7 mouse cellular contexts compared by ENCODE assay signal in genomic region chr17:12880178-12880577, GRCm38 (mm10). TPM values are rescaled to one million over a fixed set of nuclear protein-coding genes. Genes with fewer than 3 reads are reported as not detected.
DNase-seq lines count a peak whose midpoint lies in the region; ATAC-seq lines count a peak whose summit lies in the region.

No protein-coding gene starts in this region.

- no peaks in the 10 kb centered on the region for H3K4me1 ChIP-seq in embryonic facial prominence, embryonic 11.5 days (ENCODE audit: control insufficient read depth, insufficient read depth, low read length)
- H3K4me1 ChIP-seq in limb, embryonic 10.5 days, result no peaks in the 10 kb centered on the region
- 0 out of 2 replicates have a peak, but pooled peaks cover 2% of the 10 kb centered on the region for H3K4me1 ChIP-seq in midbrain, embryonic 13.5 days (replicated peaks)

- no peaks in the 10 kb centered on the region for H3K27me3 ChIP-seq in embryonic facial prominence, embryonic 11.5 days (ENCODE audit: control insufficient read depth, insufficient read depth, low read length)
- H3K27me3 ChIP-seq in limb, embryonic 10.5 days (ENCODE audit: low read depth, poor library complexity, severe bottlenecking), result 0 out of 2 replicates have a peak, but pooled peaks cover 4% of the 10 kb centered on the region
- H3K27me3 ChIP-seq in midbrain, embryonic 13.5 days, result peaks cover 4% of the 10 kb centered on the region; the same call in 1 of the 2 replicates

- no peak overlapping the region for H3K27ac ChIP-seq in embryonic facial prominence, embryonic 11.5 days (replicated peaks; ENCODE audit: low read depth, low read length)
- no peak overlapping the region for H3K27ac ChIP-seq in limb, embryonic 10.5 days
- H3K27ac ChIP-seq in midbrain, embryonic 13.5 days, result no peak overlapping the region

- no peaks in the 10 kb centered on the region for H3K9me3 ChIP-seq in embryonic facial prominence, embryonic 11.5 days (replicated peaks; ENCODE audit: control insufficient read depth, low read length)
- H3K9me3 ChIP-seq in limb, embryonic 10.5 days (replicated peaks), result no peaks in the 10 kb centered on the region
- no peaks in the 10 kb centered on the region for H3K9me3 ChIP-seq in midbrain, embryonic 13.5 days

- DNase-seq in adrenal gland, postnatal 14 days, result peak; percentile 86
- peak; percentile 95 for DNase-seq in embryonic facial prominence, embryonic 11.5 days (ENCODE audit: low spot score)
- DNase-seq in heart, adult 18-20 months, result peak; percentile 79 to 90
- DNase-seq in kidney, adult 18-20 months, result peak; percentile 88
- DNase-seq in limb, embryonic 10.5 days (ENCODE audit: low spot score), result peak; percentile 81
- peak; percentile 46 for DNase-seq in spleen, adult 12 weeks (ENCODE audit: low spot score)

- 0 out of 2 replicates have a peak, but pooled peaks have one; percentile 46 for ATAC-seq in embryonic facial prominence, embryonic 11.5 days (replicated peaks; ENCODE audit: insufficient number of reproducible peaks, low FRiP score, low TSS enrichment, low read depth)
- ATAC-seq in midbrain, embryonic 13.5 days, result peak; percentile 70; the same call in 1 of the 2 replicates

- H3K4me2 ChIP-seq in embryonic facial prominence, embryonic 11.5 days (ENCODE audit: low read depth, low read length), result 0 out of 2 replicates have a peak overlapping the region, but pooled peaks have one; percentile 13
- H3K4me2 ChIP-seq in midbrain, embryonic 13.5 days (replicated peaks), result peak overlapping the region; percentile 22

- H3K4me3 ChIP-seq in embryonic facial prominence, embryonic 11.5 days (ENCODE audit: low read depth, low read length), result no peak overlapping the region
- 0 out of 2 replicates have a peak overlapping the region, but pooled peaks have one; percentile 9 for H3K4me3 ChIP-seq in limb, embryonic 10.5 days
- H3K4me3 ChIP-seq in midbrain, embryonic 13.5 days (replicated peaks), result no peak overlapping the region

- WGBS in embryonic facial prominence, embryonic 11.5 days, result 5% methylated on average over 14 of the region's 14 CpGs
- WGBS in limb, embryonic 10.5 days, result 7% methylated on average over 14 of the region's 14 CpGs
- WGBS in midbrain, embryonic 13.5 days, result 4% methylated on average over 14 of the region's 14 CpGs

- no peak overlapping the region for H3K9ac ChIP-seq in embryonic facial prominence, embryonic 11.5 days (replicated peaks; ENCODE audit: low read length)
- no peak overlapping the region; the same call in 1 of the 2 replicates for H3K9ac ChIP-seq in midbrain, embryonic 13.5 days (replicated peaks)

- H3K36me3 ChIP-seq in embryonic facial prominence, embryonic 11.5 days (replicated peaks; ENCODE audit: control insufficient read depth, insufficient read depth, low read depth, low read length), result no peaks in the 10 kb centered on the region
- no peaks in the 10 kb centered on the region for H3K36me3 ChIP-seq in limb, embryonic 10.5 days
- H3K36me3 ChIP-seq in midbrain, embryonic 13.5 days, result no peaks in the 10 kb centered on the region

RNA-seq across cellular contexts. Expression of gene Mrgprh, which starts 4.3 kb away (rescaled TPM):
- total RNA-seq in adrenal gland, postnatal 14 days (2021), result 0.19 TPM in 2 replicates
- not detected in 2 replicates for polyA plus RNA-seq in embryonic facial prominence, embryonic 11.5 days (2014; fragmentation: Nextera tagmentation; extraction: Ambion mirVana)
- 1 to 10 TPM; 6.0 to 7.0 TPM for total RNA-seq in heart, adult 18-20 months (2021)
- polyA plus RNA-seq in limb, embryonic 10.5 days (2016; fragmentation: Nextera tagmentation; extraction: Ambion mirVana), result 0.09 TPM in 1 of 2 replicates, not detected in the other
- not detected in 2 replicates for polyA plus RNA-seq in midbrain, embryonic 13.5 days (2015; fragmentation: Nextera tagmentation; extraction: Ambion mirVana)

RNA-seq across cellular contexts. Expression of gene Mas1, which starts 12.2 kb away (rescaled TPM):
- not detected in 2 replicates for total RNA-seq in adrenal gland, postnatal 14 days (2021)
- polyA plus RNA-seq in embryonic facial prominence, embryonic 11.5 days (2014; fragmentation: Nextera tagmentation; extraction: Ambion mirVana), result 0.18 and 0.42 TPM in 2 replicates
- total RNA-seq in heart, adult 18-20 months (2021), result under 1 TPM; 0.46 to 0.60 TPM
- polyA plus RNA-seq in limb, embryonic 10.5 days (2016; fragmentation: Nextera tagmentation; extraction: Ambion mirVana), result 0.73 and 0.93 TPM in 2 replicates
- not detected in 2 replicates for polyA plus RNA-seq in midbrain, embryonic 13.5 days (2015; fragmentation: Nextera tagmentation; extraction: Ambion mirVana)

RNA-seq across cellular contexts. Expression of gene Pnldc1, which starts 29.9 kb away (rescaled TPM):
- total RNA-seq in adrenal gland, postnatal 14 days (2021), result 2.6 and 4.6 TPM in 2 replicates
- 1.6 and 2.3 TPM in 2 replicates for polyA plus RNA-seq in embryonic facial prominence, embryonic 11.5 days (2014; fragmentation: Nextera tagmentation; extraction: Ambion mirVana)
- total RNA-seq in heart, adult 18-20 months (2021), result under 1 TPM; 0.18 to 0.74 TPM
- polyA plus RNA-seq in limb, embryonic 10.5 days (2016; fragmentation: Nextera tagmentation; extraction: Ambion mirVana), result 2.0 and 2.3 TPM in 2 replicates
- polyA plus RNA-seq in midbrain, embryonic 13.5 days (2015; fragmentation: Nextera tagmentation; extraction: Ambion mirVana), result 1.5 and 2.0 TPM in 2 replicates

RNA-seq across cellular contexts. Expression of gene Tcp1, which starts 35.3 kb away (rescaled TPM):
- 232 and 252 TPM in 2 replicates for total RNA-seq in adrenal gland, postnatal 14 days (2021)
- polyA plus RNA-seq in embryonic facial prominence, embryonic 11.5 days (2014; fragmentation: Nextera tagmentation; extraction: Ambion mirVana), result 644 and 679 TPM in 2 replicates
- total RNA-seq in heart, adult 18-20 months (2021), result 100 to 1,000 TPM; 191 to 206 TPM
- polyA plus RNA-seq in limb, embryonic 10.5 days (2016; fragmentation: Nextera tagmentation; extraction: Ambion mirVana), result 538 and 581 TPM in 2 replicates
- 403 and 435 TPM in 2 replicates for polyA plus RNA-seq in midbrain, embryonic 13.5 days (2015; fragmentation: Nextera tagmentation; extraction: Ambion mirVana)

RNA-seq across cellular contexts. Expression of gene Mrpl18, which starts 36.0 kb away (rescaled TPM):
- total RNA-seq in adrenal gland, postnatal 14 days (2021), result 84.1 and 86.9 TPM in 2 replicates
- polyA plus RNA-seq in embryonic facial prominence, embryonic 11.5 days (2014; fragmentation: Nextera tagmentation; extraction: Ambion mirVana), result 172 and 188 TPM in 2 replicates
- 100 to 1,000 TPM; 163 to 179 TPM for total RNA-seq in heart, adult 18-20 months (2021)
- polyA plus RNA-seq in limb, embryonic 10.5 days (2016; fragmentation: Nextera tagmentation; extraction: Ambion mirVana), result 200 and 227 TPM in 2 replicates
- polyA plus RNA-seq in midbrain, embryonic 13.5 days (2015; fragmentation: Nextera tagmentation; extraction: Ambion mirVana), result 138 and 145 TPM in 2 replicates
